ENCODE assay signal across 9 mouse cellular contexts in the genomic region with DNA sequence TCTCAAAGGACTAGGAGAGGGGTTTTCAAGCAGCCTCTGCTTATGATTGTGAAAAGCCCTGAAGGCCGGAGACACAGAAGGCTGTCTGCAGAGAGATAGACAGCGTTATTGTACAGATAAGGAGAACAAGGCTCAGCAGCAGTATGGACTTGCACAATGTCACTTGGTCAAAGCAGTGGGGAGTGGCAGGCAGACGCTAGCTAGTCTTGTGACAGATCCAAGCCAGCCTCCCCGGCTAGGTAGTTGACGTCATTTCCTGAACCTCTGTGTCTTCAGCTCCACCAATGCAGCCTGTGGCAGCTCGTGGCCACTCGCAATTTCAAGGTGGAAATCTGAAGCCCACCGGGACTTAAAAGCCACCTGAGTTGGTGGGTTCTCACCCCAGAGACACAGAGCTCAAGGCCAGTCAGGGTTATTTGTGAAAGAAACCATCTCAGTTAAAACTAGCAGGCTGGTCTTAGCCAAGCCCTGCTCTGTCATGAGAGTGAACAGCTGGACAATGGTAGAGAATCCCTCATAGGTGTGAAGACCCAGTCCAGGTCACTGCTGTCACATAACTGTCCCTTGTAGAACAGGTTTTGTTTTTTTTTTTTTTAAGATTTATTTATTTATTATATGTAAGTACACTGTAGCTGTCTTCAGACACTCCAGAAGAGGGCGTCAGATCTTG. TPM values are rescaled to one million over a fixed set of nuclear protein-coding genes. Genes with fewer than 3 reads are reported as not detected.
A peak's percentile ranks its signal among the peaks of the same experiment; 100 is the strongest.
DNase-seq lines count a peak whose midpoint lies in the region; ATAC-seq lines count a peak whose summit lies in the region.
"Had no signal": no experiment of that assay in that cellular context is flagged by ENCODE, and none has a peak within 500 bp of the region (broad histone marks: within the 10 kb centered on the region; RNA-seq: fewer than 3 reads in every experiment).

No protein-coding gene starts in this region.

- H3K27me3 ChIP-seq in heart, embryonic 10.5 days (ENCODE audit: insufficient read depth, poor library complexity, severe bottlenecking), result no peaks in the 10 kb centered on the region
- H3K27me3 ChIP-seq in liver, embryonic 15.5 days, result no peaks in the 10 kb centered on the region
- H3K27me3 ChIP-seq in stomach, embryonic 15.5 days (replicated peaks), result no peaks in the 10 kb centered on the region

- no peaks in the 10 kb centered on the region for H3K9me3 ChIP-seq in heart, embryonic 10.5 days
- H3K9me3 ChIP-seq in liver, embryonic 15.5 days (replicated peaks), result no peaks in the 10 kb centered on the region
- no peaks in the 10 kb centered on the region for H3K9me3 ChIP-seq in stomach, embryonic 15.5 days
- H3K9me3 ChIP-seq: limb, embryonic 12.5 days had no signal

- peaks cover 23% of the 10 kb centered on the region for H3K4me1 ChIP-seq in heart, embryonic 10.5 days
- H3K4me1 ChIP-seq in liver, embryonic 15.5 days (replicated peaks), result peaks cover 57% of the 10 kb centered on the region
- no peaks in the 10 kb centered on the region for H3K4me1 ChIP-seq in stomach, embryonic 15.5 days
- H3K4me1 ChIP-seq: limb, embryonic 12.5 days had no signal

- H3K36me3 ChIP-seq in heart, embryonic 10.5 days, result no peaks in the 10 kb centered on the region
- H3K36me3 ChIP-seq in liver, embryonic 15.5 days (replicated peaks), result no peaks in the 10 kb centered on the region
- H3K36me3 ChIP-seq in stomach, embryonic 15.5 days, result no peaks in the 10 kb centered on the region
- H3K36me3 ChIP-seq: limb, embryonic 12.5 days had no signal

- H3K27ac ChIP-seq in heart, embryonic 10.5 days, result peak overlapping the region; percentile 74
- peak overlapping the region; percentile 87 for H3K27ac ChIP-seq in liver, embryonic 15.5 days (replicated peaks)
- H3K27ac ChIP-seq in stomach, embryonic 15.5 days, result no peak overlapping the region
- H3K27ac ChIP-seq: limb, embryonic 12.5 days had no signal

- H3K4me2 ChIP-seq in liver, embryonic 15.5 days, result peak overlapping the region; percentile 61
- no peak overlapping the region for H3K4me2 ChIP-seq in stomach, embryonic 15.5 days
- H3K4me2 ChIP-seq: limb, embryonic 12.5 days had no signal

- H3K9ac ChIP-seq in liver, embryonic 15.5 days, result peak overlapping the region; percentile 32; the same call in 1 of the 2 replicates
- no peak overlapping the region for H3K9ac ChIP-seq in stomach, embryonic 15.5 days
- H3K9ac ChIP-seq: limb, embryonic 12.5 days had no signal

- no peak overlapping the region for H3K4me3 ChIP-seq in heart, embryonic 10.5 days
- peak overlapping the region; percentile 11; the same call in 1 of the 2 replicates for H3K4me3 ChIP-seq in liver, embryonic 15.5 days (replicated peaks)
- H3K4me3 ChIP-seq in stomach, embryonic 15.5 days (replicated peaks), result no peak overlapping the region
- H3K4me3 ChIP-seq: limb, embryonic 12.5 days had no signal

- intact Hi-C loops in heart, postnatal 14 days (cut with DNase I), result no loop called here

- DNase-seq in heart, embryonic 10.5 days (ENCODE audit: low spot score), result peak; percentile 92
- DNase-seq in heart, postnatal 14 days, result no peak
- DNase-seq in c-Kit-positive CD71-negative TER-119-negative erythroid progenitor cells, embryonic 14.5 days (ENCODE audit: low read depth), result peak; percentile 87
- DNase-seq in gastrocnemius, adult 18-20 months (ENCODE audit: low spot score), result no peak
- DNase-seq in layer of hippocampus, postnatal 25 days (ENCODE audit: extremely low spot score in 1 of 2, low spot score in 1 of 2), result no peak
- DNase-seq in right cerebral cortex, postnatal 36 days (ENCODE audit: low spot score in 2 of 2), result no peak

- 32% methylated on average over 9 of the region's 9 CpGs for WGBS in heart, embryonic 10.5 days
- WGBS in liver, embryonic 15.5 days (ENCODE audit: insufficient replicate concordance), result 10% methylated on average over 9 of the region's 9 CpGs
- 60% methylated on average over 9 of the region's 9 CpGs for WGBS in stomach, embryonic 15.5 days

- ATAC-seq in liver, embryonic 15.5 days (ENCODE audit: insufficient read depth), result peak; percentile 86
- peak; percentile 70 for ATAC-seq in stomach, embryonic 15.5 days (ENCODE audit: insufficient read depth, low FRiP score, low read depth)

RNA-seq across cellular contexts. Expression of a gene that starts 3.3 kb away (rescaled TPM):
- 0.60 and 1.4 TPM in 2 replicates for polyA plus RNA-seq in heart, embryonic 10.5 days (2016; fragmentation: Nextera tagmentation; extraction: Ambion mirVana)
- total RNA-seq in heart, postnatal 14 days (2021), result under 1 TPM; 0.76 to 0.93 TPM
- 2.8 and 3.0 TPM in 2 replicates for polyA plus RNA-seq in liver, embryonic 15.5 days (2015; fragmentation: Nextera tagmentation; extraction: Ambion mirVana)
- polyA plus RNA-seq in stomach, embryonic 15.5 days (2015; fragmentation: Nextera tagmentation; extraction: Ambion mirVana), result 0.71 and 0.90 TPM in 2 replicates
- total RNA-seq in gastrocnemius, adult 18-20 months (2021), result under 1 TPM in 1 of 2 experiments, not detected in 1; 0.12 TPM
- total RNA-seq in layer of hippocampus, postnatal 25 days (2021), result under 1 TPM in 1 of 2 experiments, not detected in 1; 0.21 TPM

RNA-seq across cellular contexts. Expression of a gene that starts 22.0 kb away (rescaled TPM):
- polyA plus RNA-seq in heart, embryonic 10.5 days (2016; fragmentation: Nextera tagmentation; extraction: Ambion mirVana), result 44.2 and 51.2 TPM in 2 replicates
- 10 to 100 TPM; 33.5 to 40.7 TPM for total RNA-seq in heart, postnatal 14 days (2021)
- 24.0 and 29.4 TPM in 2 replicates for polyA plus RNA-seq in liver, embryonic 15.5 days (2015; fragmentation: Nextera tagmentation; extraction: Ambion mirVana)
- 93.2 and 96.3 TPM in 2 replicates for polyA plus RNA-seq in stomach, embryonic 15.5 days (2015; fragmentation: Nextera tagmentation; extraction: Ambion mirVana)
- total RNA-seq in gastrocnemius, adult 18-20 months (2021), result 10 to 100 TPM; 22.5 to 23.3 TPM
- 10 to 100 TPM; 40.5 to 40.7 TPM for total RNA-seq in layer of hippocampus, postnatal 25 days (2021)

RNA-seq across cellular contexts. Expression of a gene that starts 24.9 kb away (rescaled TPM):
- 121 and 150 TPM in 2 replicates for polyA plus RNA-seq in heart, embryonic 10.5 days (2016; fragmentation: Nextera tagmentation; extraction: Ambion mirVana)
- 10 to 100 TPM; 79.0 to 84.8 TPM for total RNA-seq in heart, postnatal 14 days (2021)
- 77.1 and 78.3 TPM in 2 replicates for polyA plus RNA-seq in liver, embryonic 15.5 days (2015; fragmentation: Nextera tagmentation; extraction: Ambion mirVana)
- 172 and 178 TPM in 2 replicates for polyA plus RNA-seq in stomach, embryonic 15.5 days (2015; fragmentation: Nextera tagmentation; extraction: Ambion mirVana)
- total RNA-seq in gastrocnemius, adult 18-20 months (2021), result 10 to 100 TPM; 39.8 to 42.2 TPM
- total RNA-seq in layer of hippocampus, postnatal 25 days (2021), result 10 to 100 TPM; 54.0 to 55.9 TPM

RNA-seq across cellular contexts. Expression of a gene that starts 43.0 kb away (rescaled TPM):
- polyA plus RNA-seq in heart, embryonic 10.5 days (2016; fragmentation: Nextera tagmentation; extraction: Ambion mirVana), result 188 and 227 TPM in 2 replicates
- total RNA-seq in heart, postnatal 14 days (2021), result 10 to 100 TPM; 48.1 to 59.7 TPM
- polyA plus RNA-seq in liver, embryonic 15.5 days (2015; fragmentation: Nextera tagmentation; extraction: Ambion mirVana), result 87.2 and 90.0 TPM in 2 replicates
- 204 and 211 TPM in 2 replicates for polyA plus RNA-seq in stomach, embryonic 15.5 days (2015; fragmentation: Nextera tagmentation; extraction: Ambion mirVana)
- total RNA-seq in gastrocnemius, adult 18-20 months (2021), result 10 to 100 TPM; 25.6 to 27.0 TPM
- 10 to 100 TPM; 78.4 to 78.6 TPM for total RNA-seq in layer of hippocampus, postnatal 25 days (2021)

RNA-seq across cellular contexts. Expression of a gene that starts 47.7 kb away (rescaled TPM):
- 67.5 and 77.1 TPM in 2 replicates for polyA plus RNA-seq in heart, embryonic 10.5 days (2016; fragmentation: Nextera tagmentation; extraction: Ambion mirVana)
- 10 to 100 TPM; 69.8 to 70.4 TPM for total RNA-seq in heart, postnatal 14 days (2021)
- 91.4 and 96.5 TPM in 2 replicates for polyA plus RNA-seq in liver, embryonic 15.5 days (2015; fragmentation: Nextera tagmentation; extraction: Ambion mirVana)
- 88.5 and 90.4 TPM in 2 replicates for polyA plus RNA-seq in stomach, embryonic 15.5 days (2015; fragmentation: Nextera tagmentation; extraction: Ambion mirVana)
- 10 to 100 TPM; 38.5 to 40.1 TPM for total RNA-seq in gastrocnemius, adult 18-20 months (2021)
- 10 to 100 TPM; 34.0 to 37.1 TPM for total RNA-seq in layer of hippocampus, postnatal 25 days (2021)

Comparison
In these comparisons a context has a peak if more than half of its experiments do, and no peak if none do; other contexts are left out.
1. DNase-seq: peak in heart, embryonic 10.5 days (single experiment) and c-Kit-positive CD71-negative TER-119-negative erythroid progenitor cells, embryonic 14.5 days (single experiment); none in heart, postnatal 14 days (0 of 2), gastrocnemius, adult 18-20 months (single experiment), layer of hippocampus, postnatal 25 days (0 of 2) and right cerebral cortex, postnatal 36 days (0 of 2).